ENCODE assay signal across 7 mouse cellular contexts in genomic region chr12:111376053-111376452, GRCm38 (mm10). TPM values are rescaled to one million over a fixed set of nuclear protein-coding genes. Genes with fewer than 3 reads are reported as not detected.
DNase-seq lines count a peak whose midpoint lies in the region; ATAC-seq and TF ChIP-seq lines count a peak whose summit lies in the region.

No protein-coding gene starts in this region.

- 16% methylated on average over 6 of the region's 6 CpGs for WGBS in lung, embryonic 14.5 days
- WGBS in forebrain, embryonic 11.5 days: 50% methylated on average over 6 of the region's 6 CpGs
- WGBS in limb, embryonic 14.5 days: 30% methylated on average over 6 of the region's 6 CpGs
- WGBS in stomach, embryonic 15.5 days: 13% methylated on average over 6 of the region's 6 CpGs

- DNase-seq in lung, embryonic 14.5 days: no peak
- no peak for DNase-seq in lung, postnatal 25 days (ENCODE audit: low spot score)
- no peak for DNase-seq in forebrain, embryonic 11.5 days (ENCODE audit: low spot score)
- DNase-seq in limb, embryonic 14.5 days (ENCODE audit: low spot score): no peak
- DNase-seq in frontal cortex, postnatal 10 days (ENCODE audit: low spot score in 2 of 2): no peak
- no peak for DNase-seq in kidney, adult 18-20 months

- no peak for TF ChIP-seq POLR2A in limb, embryonic 14.5 days (IDR thresholded peaks at IDR 0.05; ENCODE audit: borderline replicate concordance, extremely low read depth, insufficient read depth, insufficient read length)

- H3K4me2 ChIP-seq in lung, embryonic 14.5 days: peak overlapping the region; percentile 94
- peak overlapping the region; percentile 95 for H3K4me2 ChIP-seq in forebrain, embryonic 11.5 days (ENCODE audit: low read depth, low read length, severe bottlenecking)
- H3K4me2 ChIP-seq in limb, embryonic 14.5 days (replicated peaks; ENCODE audit: low read depth, low read length, severe bottlenecking): peak overlapping the region; percentile 90
- peak overlapping the region; percentile 85 for H3K4me2 ChIP-seq in stomach, embryonic 15.5 days

- H3K9ac ChIP-seq in lung, embryonic 14.5 days: peak overlapping the region; percentile 90
- H3K9ac ChIP-seq in forebrain, embryonic 11.5 days (ENCODE audit: low read length): peak overlapping the region; percentile 89
- H3K9ac ChIP-seq in limb, embryonic 14.5 days (ENCODE audit: low read depth, low read length, severe bottlenecking): peak overlapping the region; percentile 86
- H3K9ac ChIP-seq in stomach, embryonic 15.5 days: peak overlapping the region; percentile 97; the same call in 1 of the 2 replicates

- peak overlapping the region; percentile 25; the same call in 1 of the 2 replicates for H3K27ac ChIP-seq in lung, embryonic 14.5 days (ENCODE audit: low read depth)
- H3K27ac ChIP-seq in forebrain, embryonic 11.5 days (ENCODE audit: low read depth, low read length): no peak overlapping the region
- no peak overlapping the region for H3K27ac ChIP-seq in limb, embryonic 14.5 days (replicated peaks; ENCODE audit: low read depth, low read length)
- peak overlapping the region; percentile 22; the same call in 1 of the 2 replicates for H3K27ac ChIP-seq in stomach, embryonic 15.5 days

- TF ChIP-seq CTCF in lung, embryonic 14.5 days (IDR thresholded peaks at IDR 0.05; ENCODE audit: low read depth): no peak

- no peaks in the 10 kb centered on the region for H3K36me3 ChIP-seq in lung, embryonic 14.5 days (ENCODE audit: insufficient read depth)
- no peaks in the 10 kb centered on the region for H3K36me3 ChIP-seq in forebrain, embryonic 11.5 days (ENCODE audit: control insufficient read depth, insufficient read depth, low read length)
- H3K36me3 ChIP-seq in limb, embryonic 14.5 days (ENCODE audit: control insufficient read depth, insufficient read depth, low read length): no peaks in the 10 kb centered on the region
- no peaks in the 10 kb centered on the region for H3K36me3 ChIP-seq in stomach, embryonic 15.5 days

- ATAC-seq in lung, embryonic 14.5 days (ENCODE audit: insufficient read depth): no peak
- no peak for ATAC-seq in forebrain, embryonic 11.5 days (replicated peaks; ENCODE audit: low FRiP score)
- no peak for ATAC-seq in limb, embryonic 14.5 days (ENCODE audit: low FRiP score, low read depth)
- ATAC-seq in stomach, embryonic 15.5 days (ENCODE audit: insufficient read depth, low FRiP score, low read depth): no peak

- H3K4me1 ChIP-seq in lung, embryonic 14.5 days (ENCODE audit: insufficient read depth): peaks cover 10% of the 10 kb centered on the region; the same call in 1 of the 2 replicates
- H3K4me1 ChIP-seq in forebrain, embryonic 11.5 days (replicated peaks; ENCODE audit: control insufficient read depth, insufficient read depth, low read length): peaks cover 12% of the 10 kb centered on the region
- peaks cover 20% of the 10 kb centered on the region for H3K4me1 ChIP-seq in limb, embryonic 14.5 days (ENCODE audit: control insufficient read depth, insufficient read depth, low read length)
- H3K4me1 ChIP-seq in stomach, embryonic 15.5 days: peaks cover 18% of the 10 kb centered on the region; the same call in 1 of the 2 replicates

- H3K9me3 ChIP-seq in lung, embryonic 14.5 days (ENCODE audit: low read depth, low read length): no peaks in the 10 kb centered on the region
- H3K9me3 ChIP-seq in forebrain, embryonic 11.5 days (ENCODE audit: control insufficient read depth, low read length): no peaks in the 10 kb centered on the region
- H3K9me3 ChIP-seq in limb, embryonic 14.5 days (ENCODE audit: control insufficient read depth, low read length): no peaks in the 10 kb centered on the region
- no peaks in the 10 kb centered on the region for H3K9me3 ChIP-seq in stomach, embryonic 15.5 days

- H3K4me3 ChIP-seq in lung, embryonic 14.5 days (ENCODE audit: low read depth, low read length): peak overlapping the region; percentile 98
- peak overlapping the region; percentile 95 for H3K4me3 ChIP-seq in forebrain, embryonic 11.5 days (ENCODE audit: low read depth, low read length)
- H3K4me3 ChIP-seq in limb, embryonic 14.5 days (replicated peaks; ENCODE audit: low read length): peak overlapping the region; percentile 97
- H3K4me3 ChIP-seq in stomach, embryonic 15.5 days (replicated peaks): peak overlapping the region; percentile 99

- no peaks in the 10 kb centered on the region for H3K27me3 ChIP-seq in lung, embryonic 14.5 days (ENCODE audit: insufficient read depth, low read length)
- no peaks in the 10 kb centered on the region for H3K27me3 ChIP-seq in forebrain, embryonic 11.5 days (ENCODE audit: control insufficient read depth, insufficient read depth, low read length)
- H3K27me3 ChIP-seq in limb, embryonic 14.5 days (ENCODE audit: control insufficient read depth, insufficient read depth, low read length): no peaks in the 10 kb centered on the region
- H3K27me3 ChIP-seq in stomach, embryonic 15.5 days (replicated peaks): no peaks in the 10 kb centered on the region

RNA-seq across cellular contexts. Expression of gene Cdc42bpb, which starts 1.5 kb away (rescaled TPM):
- polyA plus RNA-seq in lung, embryonic 14.5 days (2014; fragmentation: Nextera tagmentation; extraction: Ambion mirVana): 45.1 and 47.5 TPM in 2 replicates
- polyA plus RNA-seq in forebrain, embryonic 11.5 days (2014; fragmentation: Nextera tagmentation; extraction: Ambion mirVana): 42.7 and 44.0 TPM in 2 replicates
- 163 and 215 TPM in 2 replicates for polyA plus RNA-seq in limb, embryonic 14.5 days (2012; rRNA removed)
- 37.0 and 39.7 TPM in 2 replicates for polyA plus RNA-seq in limb, embryonic 14.5 days (2014; fragmentation: Nextera tagmentation; extraction: Ambion mirVana)
- polyA plus RNA-seq in stomach, embryonic 15.5 days (2015; fragmentation: Nextera tagmentation; extraction: Ambion mirVana): 32.5 and 34.2 TPM in 2 replicates

RNA-seq across cellular contexts. Expression of gene Lbhd2, which starts 30.6 kb away (rescaled TPM):
- polyA plus RNA-seq in lung, embryonic 14.5 days (2014; fragmentation: Nextera tagmentation; extraction: Ambion mirVana): 0.50 and 0.68 TPM in 2 replicates
- not detected in 2 replicates for polyA plus RNA-seq in forebrain, embryonic 11.5 days (2014; fragmentation: Nextera tagmentation; extraction: Ambion mirVana)
- 11.0 and 17.2 TPM in 2 replicates for polyA plus RNA-seq in limb, embryonic 14.5 days (2012; rRNA removed)
- polyA plus RNA-seq in limb, embryonic 14.5 days (2014; fragmentation: Nextera tagmentation; extraction: Ambion mirVana): 19.2 and 22.3 TPM in 2 replicates
- polyA plus RNA-seq in stomach, embryonic 15.5 days (2015; fragmentation: Nextera tagmentation; extraction: Ambion mirVana): 1.4 and 1.7 TPM in 2 replicates

RNA-seq across cellular contexts. Expression of gene Exoc3l4, which starts 40.8 kb away (rescaled TPM):
- polyA plus RNA-seq in lung, embryonic 14.5 days (2014; fragmentation: Nextera tagmentation; extraction: Ambion mirVana): 10.3 and 10.7 TPM in 2 replicates
- polyA plus RNA-seq in forebrain, embryonic 11.5 days (2014; fragmentation: Nextera tagmentation; extraction: Ambion mirVana): 3.0 and 3.3 TPM in 2 replicates
- polyA plus RNA-seq in limb, embryonic 14.5 days (2012; rRNA removed): 11.7 and 14.9 TPM in 2 replicates
- polyA plus RNA-seq in limb, embryonic 14.5 days (2014; fragmentation: Nextera tagmentation; extraction: Ambion mirVana): 7.4 and 7.7 TPM in 2 replicates
- 8.5 and 8.7 TPM in 2 replicates for polyA plus RNA-seq in stomach, embryonic 15.5 days (2015; fragmentation: Nextera tagmentation; extraction: Ambion mirVana)

Comparison
In these comparisons a context has a peak if more than half of its experiments do, and no peak if none do; other contexts are left out.
1. H3K27ac ChIP-seq: peak in lung, embryonic 14.5 days (single experiment) and stomach, embryonic 15.5 days (single experiment); none in forebrain, embryonic 11.5 days (single experiment) and limb, embryonic 14.5 days (single experiment).
2. Peak in every context shown above with its lines, with median percentiles within 50 percentile points of each other: H3K4me2 ChIP-seq, H3K4me3 ChIP-seq and H3K9ac ChIP-seq.